Mouse (Mus musculus) urinary bladder, postnatal 14 days (tissue): ENCODE measurements around the gene Nr1h4.
"Not testable (repeated sequence)": the region's sequence is repeated elsewhere in the genome, so short reads cannot be mapped to it uniquely, and the experiment has no call there.

Experiments used
- DNase-seq: peaks from one replicate; pipeline ENCODE4 v3.0.0; 2021; ENCODE audit warnings: low spot score

Gene Nr1h4

DNA sequence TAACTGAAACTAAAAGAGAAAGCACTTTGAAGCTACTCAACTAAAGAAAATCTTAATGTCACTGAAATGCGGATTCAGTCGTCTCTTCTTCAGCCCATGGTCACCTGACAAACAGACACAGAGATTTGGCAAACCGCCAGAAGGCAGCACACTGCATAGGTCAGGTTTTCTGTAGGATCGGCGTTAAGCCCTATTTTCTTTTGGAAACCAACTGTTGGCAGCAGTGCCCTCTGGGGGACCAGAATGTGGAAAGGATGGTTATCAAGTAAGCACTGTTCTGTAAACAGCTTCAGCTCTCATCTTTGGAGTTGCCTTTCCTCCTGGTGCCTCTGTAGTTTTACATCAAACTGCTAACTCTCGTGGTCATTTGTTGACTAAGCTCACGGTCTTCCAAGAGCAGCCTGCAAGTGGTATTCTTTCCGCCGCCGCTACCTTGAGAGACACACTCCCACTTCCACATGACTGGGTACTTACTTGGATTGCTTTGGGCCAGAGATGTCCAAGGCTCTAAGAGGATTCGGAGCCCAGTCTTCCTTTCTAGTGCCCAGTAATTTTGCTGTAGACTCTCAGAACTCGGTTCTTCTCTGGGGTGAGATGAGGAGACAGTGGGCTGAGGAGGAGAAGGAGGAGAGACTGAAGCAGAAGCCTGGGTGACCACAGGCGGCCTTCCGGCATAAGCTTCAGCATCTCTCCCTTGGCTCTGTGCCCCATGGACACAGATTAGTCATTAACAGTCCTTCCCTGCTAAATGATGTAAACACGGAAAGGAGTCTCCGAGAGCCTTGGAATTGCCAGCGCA lies at the start of gene Nr1h4:
TSS of gene Nr1h4 (minus strand) at position 657 of the 799 bp plus-strand sequence.
- peak; percentile 62 for DNase-seq

DNA sequence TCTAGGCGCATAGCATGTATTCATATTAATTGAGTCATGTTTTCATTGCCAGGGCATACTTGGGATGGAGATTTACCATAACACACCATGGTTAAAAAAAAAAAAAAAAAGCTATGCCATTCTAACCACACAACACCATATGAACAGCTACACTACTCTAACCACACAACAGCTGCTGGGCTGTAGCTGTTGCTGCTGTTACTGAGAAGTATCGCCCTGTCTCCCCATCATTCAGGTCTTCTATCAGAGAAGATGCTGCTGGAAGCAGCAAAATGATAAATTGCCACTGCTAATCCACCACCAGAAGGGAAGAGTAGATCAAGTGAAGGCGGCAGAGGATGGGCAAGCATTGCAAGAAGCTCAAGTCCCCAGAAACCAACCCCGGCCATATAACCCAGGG lies 45.4 kb upstream of the Nr1h4 start:
- no peak for DNase-seq

DNA sequence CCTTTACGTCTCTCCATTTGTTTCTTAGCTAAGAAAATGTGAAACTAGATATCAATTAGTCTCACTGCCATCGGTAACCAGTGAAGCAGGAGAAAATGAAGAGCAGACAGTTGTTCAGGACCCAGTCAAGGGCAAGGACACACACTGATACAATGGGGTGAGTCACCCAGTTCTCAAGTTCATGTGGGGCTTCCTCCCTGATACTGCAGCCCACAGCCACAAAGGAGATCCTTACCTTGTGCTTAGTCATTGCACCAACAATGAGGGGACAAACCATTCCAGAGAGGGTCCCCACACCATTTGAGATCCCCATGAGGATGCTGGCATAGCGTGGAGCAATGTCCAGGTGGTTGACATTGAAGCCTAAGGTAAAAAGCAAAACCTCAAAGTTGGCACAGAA lies 44.3 kb upstream of the Nr1h4 start:
- DNase-seq: no peak

DNA sequence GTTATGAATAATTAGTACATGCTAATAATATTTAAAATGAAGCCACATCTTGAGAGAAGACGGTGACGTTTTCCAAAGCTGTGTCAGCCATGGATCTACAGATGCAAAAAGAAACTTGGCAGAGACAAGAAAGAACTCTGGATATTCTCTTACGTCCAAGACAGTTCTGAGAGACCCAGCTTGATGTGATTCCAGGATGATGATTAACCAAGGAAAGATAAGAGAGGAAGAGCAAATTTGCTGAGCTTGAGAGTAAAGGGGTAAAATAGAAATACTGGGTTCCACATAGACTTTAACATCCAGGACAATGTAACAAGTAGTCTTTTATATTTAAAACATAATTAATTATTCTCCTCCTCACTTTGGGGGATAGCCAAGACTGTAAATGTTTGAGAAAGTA lies 40.0 kb upstream of the Nr1h4 start:
- no peak for DNase-seq

DNA sequence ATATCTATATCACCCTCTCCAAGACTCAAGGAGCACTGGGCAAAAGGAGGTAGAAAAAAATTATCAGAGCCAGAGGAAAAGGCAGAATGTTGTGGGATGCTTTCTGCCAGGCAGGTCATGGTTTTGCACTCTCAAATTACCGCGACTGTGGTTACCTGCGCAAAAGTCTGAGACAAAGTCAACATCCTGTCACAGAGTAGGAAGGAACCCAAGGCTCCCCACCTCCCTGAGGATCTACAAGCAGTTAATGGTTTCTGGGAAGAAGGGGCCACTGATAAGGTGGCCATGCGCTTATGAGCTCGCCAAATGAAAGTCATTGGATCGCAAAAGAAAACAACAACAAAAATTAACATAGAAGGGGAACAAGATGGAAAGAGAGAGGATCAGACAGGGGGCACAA lies 39.6 kb upstream of the Nr1h4 start:
- no peak for DNase-seq

DNA sequence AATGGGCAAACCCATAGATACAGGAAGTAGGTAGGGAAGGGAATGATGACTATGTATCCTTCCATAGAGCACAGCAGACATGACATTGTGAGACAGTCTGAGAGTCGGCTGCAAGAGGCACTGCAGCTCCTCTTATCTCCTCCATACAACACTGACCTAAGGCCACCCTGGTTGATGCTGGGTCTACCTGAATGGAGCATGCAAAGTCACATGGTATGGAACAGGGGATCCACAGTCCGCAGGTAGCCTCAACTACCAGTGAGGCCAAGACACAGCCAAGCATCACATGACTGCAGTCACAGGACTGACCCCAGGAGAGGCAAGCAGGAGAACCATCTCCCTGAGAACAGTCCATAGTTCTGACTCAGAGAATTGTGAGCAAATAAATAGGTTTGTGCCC lies 34.0 kb upstream of the Nr1h4 start:
- no peak for DNase-seq

DNA sequence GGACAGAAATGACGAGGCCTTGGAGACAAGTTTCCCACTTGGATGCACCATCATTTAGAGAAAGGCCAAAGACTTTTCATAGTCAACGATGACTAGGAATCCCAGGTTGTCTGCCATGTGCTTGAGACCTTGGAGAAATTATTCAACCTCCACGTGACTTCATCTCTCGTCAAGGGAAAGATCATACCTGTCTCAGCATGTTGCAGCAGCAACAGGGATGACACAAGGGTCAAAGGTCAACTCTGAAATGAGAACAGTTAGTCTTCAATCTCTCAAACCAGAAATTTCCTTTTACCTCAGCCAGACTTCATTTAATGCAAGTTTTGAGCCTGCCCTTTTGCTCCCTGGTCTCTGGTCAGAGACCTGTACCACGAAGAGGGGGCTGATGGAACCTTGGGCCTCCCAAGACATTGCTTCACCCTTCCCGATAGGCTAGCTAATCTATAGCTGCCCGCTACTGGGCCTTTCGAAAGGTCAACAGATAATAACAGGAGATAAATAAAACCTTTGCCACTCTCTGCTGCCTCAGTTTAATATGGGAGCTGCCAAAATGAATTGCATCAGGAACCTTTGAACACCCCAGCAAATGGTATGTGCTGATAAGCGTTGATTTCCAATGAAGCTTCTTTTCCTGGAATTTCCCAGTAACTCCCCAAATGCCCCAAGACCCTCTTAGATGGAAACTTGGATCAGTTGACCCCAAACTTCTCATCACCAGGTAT lies 32.1 kb upstream of the Nr1h4 start:
- no peak for DNase-seq

DNA sequence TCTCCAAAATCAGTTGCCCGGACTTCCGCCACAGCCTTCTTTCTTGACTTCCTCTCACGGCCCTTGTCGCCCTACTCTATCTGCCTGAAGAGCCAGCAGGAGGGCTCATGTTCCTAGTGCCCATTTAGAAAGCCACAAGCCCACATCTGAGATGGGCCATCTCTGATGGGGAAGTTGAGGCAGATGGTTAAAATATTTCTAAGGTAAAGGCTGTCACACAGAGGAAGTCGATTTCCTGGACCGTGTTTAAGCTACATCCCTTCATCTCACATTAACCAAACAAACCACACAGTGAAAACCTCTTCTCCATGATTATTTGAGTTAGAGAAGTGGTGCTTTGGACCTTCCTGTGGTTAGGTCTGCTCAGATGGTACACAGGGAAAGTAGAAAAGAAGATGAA lies 28.7 kb upstream of the Nr1h4 start:
- no peak for DNase-seq

DNA sequence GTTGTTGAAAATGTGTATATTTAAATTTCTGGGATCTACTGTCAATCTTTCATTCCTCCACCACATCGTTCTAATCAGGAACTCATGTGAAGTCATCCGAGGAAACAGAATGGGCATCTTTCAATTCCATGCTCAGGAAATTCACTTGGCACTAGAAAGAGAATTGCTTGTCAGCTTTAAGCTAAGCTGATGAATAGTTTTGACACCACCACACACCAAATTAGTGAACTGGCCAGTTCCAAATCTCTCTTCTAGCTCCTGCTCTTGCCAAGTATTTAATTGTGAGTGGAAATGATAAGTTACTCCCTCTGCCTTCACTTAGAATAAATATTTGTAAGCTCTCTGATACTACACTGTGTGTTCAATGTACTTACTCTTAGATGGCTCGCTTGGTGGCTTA lies 26.0 kb upstream of the Nr1h4 start:
- DNase-seq: no peak

DNA sequence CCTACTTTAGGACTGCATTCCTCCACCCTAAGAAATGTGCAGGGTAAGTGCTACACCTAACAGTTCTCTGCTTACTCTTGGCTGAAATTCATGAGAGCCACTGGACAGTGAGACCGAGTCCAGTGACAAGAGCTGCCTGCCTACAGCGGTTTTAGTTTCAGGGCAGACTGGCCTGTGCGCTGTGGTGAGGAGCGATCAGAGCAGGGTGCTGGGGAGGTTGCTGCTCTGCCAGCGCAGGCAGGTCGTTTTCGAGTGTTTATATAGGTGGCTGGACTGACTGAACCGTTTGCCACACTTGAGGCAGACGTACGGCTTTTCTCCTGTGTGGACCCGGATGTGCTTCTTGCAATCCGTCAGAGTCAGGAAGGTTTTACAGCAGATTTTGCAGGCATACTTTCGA lies 21.5 kb upstream of the Nr1h4 start:
- not testable (repeated sequence) for DNase-seq

DNA sequence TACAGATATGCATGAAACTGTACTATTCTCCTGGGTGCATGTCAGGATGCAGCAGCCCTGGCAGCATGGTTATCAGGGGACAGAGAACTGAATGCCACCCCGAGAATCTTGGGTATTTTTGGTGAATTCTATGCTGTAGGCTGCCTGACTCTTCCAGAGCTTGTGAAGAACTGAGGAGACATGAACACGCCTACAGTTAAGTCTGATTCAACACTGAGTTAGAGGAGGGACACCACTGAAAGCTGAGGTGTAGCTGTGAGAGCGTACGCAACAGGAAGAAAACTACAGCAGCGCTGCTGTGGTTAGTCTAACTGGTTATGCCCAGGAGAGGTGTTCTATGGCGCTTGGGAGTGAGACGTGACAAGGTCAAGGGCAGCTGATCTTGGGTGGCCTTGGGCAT lies 20.5 kb upstream of the Nr1h4 start:
- not testable (repeated sequence) for DNase-seq

DNA sequence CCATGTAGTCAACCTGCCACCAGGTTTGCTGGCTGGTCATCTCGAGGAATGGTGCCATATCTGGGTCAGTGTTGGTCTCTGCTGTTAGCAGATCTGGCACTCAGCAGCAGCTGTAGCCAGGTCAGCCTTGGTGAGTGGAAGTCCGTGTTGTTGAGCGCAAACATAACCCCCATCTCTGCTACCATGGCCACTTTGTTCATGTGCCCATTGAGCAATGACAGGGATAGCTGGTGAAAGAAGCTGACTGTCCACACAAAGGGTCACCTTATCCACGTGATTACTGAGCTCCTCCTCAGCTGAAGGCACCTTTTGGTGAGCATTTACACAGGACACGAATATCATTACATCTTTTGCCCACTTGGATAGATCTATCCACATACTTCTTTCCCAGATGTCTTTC lies 19.6 kb upstream of the Nr1h4 start:
- no peak for DNase-seq

DNA sequence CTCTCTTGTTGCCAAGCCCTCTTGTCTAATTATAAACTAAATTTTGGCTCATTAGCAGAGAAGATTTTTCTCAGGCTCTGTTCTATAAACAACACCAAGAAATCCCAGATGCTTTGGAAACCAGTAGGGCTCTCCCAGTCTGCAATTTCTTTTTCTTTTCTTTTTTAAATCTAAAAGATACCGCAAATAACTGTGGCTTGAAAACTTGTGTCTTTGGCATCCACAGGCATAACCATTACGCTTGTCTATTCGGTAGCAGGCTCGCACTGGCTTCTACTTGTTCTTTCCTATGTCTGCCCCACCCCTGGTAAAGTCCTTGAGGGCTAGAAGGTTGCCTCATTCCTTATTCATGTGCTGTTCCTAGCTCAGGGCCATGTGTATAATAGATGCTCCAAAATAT lies 18.3 kb upstream of the Nr1h4 start:
- DNase-seq: no peak

DNA sequence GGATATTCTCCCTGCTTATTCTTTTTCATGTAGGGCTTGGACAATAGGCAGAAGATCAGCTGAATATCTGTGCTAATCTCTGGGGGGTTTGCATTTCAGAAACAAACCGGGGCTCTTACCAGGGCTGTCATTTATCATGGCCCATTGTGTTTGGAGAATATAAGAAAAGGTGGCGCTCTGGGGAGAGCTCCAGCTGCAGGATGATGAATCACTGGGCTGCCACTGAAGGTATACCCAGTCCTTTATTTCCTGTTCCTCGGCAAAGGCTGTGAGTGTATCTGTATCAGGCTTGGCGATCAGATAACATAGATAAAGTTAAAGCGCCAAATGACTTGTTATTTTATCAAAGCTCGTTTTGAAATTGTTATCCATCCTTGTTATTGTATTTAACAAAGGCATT lies 14.6 kb upstream of the Nr1h4 start:
- no peak for DNase-seq

DNA sequence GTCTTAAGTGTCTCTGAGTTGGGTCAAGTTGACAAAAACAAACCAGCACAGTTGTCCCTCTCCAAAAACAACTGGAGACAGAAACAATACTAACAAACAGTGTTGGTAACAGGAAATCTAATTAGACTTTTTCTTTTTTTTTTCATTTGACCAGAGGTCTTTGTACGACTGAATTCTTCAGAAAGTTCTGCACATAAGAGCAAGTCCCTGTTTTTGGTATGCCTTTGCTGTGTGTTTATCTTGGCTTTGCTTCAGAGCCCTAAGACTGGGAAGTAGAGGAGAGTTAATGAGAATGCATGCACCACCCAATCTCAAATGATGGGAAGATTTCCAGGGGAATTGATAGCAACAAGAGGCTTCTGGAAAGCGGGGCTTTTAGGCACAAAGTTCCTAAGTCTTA lies 13.6 kb upstream of the Nr1h4 start:
- no peak for DNase-seq

DNA sequence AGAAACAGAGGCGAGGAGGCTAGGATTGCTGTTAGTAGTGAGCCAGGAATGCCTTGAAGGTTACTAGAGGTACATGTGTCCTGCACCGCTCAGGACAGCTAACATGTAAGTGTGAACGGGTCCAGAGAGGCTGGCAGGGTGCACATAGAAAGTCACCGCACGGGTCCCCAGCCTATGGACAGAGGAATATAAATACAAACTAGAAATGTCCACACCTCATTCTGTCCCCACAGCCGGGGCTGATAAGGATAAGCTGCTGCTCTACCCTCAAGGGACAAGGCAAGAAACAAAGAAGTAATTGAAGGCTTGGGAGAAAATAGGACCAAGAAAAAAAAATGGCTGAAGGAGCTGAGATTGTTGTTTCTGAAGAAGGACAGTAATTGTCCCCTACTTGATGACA lies 10.5 kb upstream of the Nr1h4 start:
- DNase-seq: no peak

DNA sequence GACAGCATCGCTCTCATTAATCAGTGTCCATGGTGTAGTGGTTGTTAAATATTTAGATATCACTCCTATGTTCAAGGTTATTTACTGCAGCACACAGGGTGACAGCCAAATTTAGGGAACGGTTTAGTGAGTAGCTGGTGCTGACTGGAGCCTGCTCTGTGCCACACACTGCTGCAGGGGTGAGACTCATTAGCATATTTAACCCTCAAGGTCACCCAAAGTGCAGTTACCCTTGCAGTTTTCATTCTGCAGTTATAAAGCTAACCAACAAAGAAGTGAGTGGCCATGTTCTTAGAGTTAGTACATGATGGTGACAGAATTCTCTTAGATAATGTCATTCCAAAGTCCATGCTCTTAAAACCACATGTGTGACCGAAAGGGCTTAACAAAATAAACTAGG lies 8.9 kb upstream of the Nr1h4 start:
- DNase-seq: no peak

DNA sequence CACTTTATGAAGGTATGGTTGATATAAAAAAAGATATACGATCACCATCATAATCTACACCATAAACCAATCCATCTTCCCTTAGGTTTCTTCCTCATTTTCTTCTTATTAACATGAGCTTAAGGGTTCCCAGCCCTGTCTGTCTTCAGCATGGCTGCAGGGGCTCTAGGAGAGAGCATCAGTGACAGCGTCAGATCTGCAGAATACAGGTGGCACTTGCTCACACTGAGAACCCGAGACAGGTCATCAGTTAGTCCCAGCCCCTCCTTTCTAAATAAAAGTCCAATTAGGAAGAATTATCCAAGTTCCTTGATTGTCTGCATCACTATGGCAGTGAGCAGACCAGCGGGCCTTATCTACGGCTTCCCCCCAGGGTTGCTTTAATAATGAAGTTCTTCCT lies 934 bp downstream of the Nr1h4 start:
- DNase-seq: no peak

DNA sequence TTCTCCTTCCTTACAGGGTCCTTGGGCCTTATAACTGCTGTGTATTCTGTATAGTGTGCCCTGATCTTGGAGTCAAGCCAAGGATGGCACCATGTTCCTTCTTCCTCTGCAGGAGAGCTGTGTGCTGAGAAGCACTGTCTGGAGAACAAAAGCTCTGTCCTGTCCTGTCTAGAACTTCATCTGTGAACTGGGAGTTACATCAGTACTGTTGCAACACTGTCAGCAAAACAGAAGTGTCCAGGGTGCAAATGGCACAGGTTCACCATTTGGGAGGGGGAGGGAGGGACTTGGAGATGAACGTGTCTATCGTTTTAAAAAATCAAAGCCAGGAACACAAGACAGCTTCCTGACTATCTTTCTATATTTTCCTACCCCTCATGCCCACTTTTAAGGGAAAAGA lies 1.4 kb downstream of the Nr1h4 start:
- DNase-seq: no peak

DNA sequence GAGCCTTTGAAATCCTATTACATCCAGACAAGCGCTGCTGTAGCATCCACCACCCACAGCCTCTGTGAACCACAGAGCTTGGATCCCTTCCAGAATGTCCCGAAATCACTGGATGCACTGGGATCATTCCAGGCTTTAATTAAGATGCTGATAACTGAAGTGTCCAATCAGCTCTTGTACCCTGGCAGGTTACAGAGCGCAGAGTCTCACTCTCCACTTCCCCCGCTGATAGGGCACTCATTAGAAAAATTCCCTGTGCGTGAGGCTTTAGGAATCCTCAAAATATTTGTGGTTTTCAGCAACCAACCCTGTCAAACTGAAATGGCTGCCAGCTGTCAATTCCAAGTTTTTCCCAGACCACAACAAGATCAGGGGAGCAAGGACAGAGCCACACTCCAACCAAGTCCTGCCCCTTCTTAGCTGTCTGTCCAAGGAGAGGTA lies 2.2 kb downstream of the Nr1h4 start:
- no peak for DNase-seq

DNA sequence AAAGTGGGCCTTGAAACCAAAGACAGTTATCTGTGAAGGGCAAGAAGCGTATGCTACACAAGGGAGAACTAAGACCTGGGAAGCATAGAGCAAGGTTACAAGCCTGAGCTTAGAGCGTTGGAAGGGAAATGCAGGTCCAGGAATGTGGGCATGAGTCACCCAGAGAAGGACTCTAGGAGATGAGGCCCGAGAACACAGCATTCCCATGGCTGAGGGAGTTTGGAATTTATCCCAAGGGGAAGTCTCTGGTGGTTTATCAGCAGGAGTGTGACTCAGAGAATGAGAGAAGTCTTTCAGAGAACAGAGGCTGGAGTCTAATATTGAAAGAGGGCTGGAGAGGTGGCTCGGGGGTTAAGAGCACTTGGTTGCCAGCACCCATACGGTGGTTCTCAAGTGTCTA lies 6.3 kb downstream of the Nr1h4 start:
- peak; percentile 34 for DNase-seq

DNA sequence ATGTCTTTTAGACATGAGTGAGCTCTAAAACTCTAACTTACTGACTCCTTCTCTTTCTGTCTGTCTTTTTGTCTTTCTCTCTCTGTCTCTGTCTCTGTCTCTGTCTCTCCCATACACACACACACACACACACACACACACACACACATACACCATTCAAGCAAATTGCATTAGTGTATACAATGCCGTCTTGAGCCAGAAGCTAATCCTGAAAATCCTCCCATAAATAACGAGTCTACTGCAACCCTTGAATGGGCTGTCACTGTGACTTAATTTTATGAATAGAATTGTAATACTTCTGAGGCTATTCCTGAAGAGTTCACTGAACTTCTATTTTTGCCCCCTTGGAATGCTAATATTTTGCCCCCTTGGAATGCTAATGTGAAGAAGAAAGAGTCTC lies 7.6 kb downstream of the Nr1h4 start:
- DNase-seq: no peak

DNA sequence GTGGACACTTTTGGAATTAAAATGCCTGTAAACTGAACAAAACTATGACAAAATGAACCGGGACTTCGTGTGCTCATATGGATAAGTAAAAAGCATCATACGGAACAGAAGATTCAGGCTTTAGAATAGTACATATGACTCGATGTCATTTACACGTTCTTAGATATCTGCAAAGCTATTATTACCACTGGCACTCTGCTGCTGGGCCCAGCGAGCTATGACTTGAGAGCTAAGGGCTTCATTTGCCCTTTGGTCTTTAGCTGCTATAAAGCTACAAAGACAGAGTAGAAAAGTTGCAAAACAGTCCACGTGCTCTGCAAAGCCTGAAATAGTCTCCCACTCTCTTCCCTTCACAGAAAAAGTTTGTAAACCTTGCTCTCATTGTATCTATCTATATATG lies 10.9 kb downstream of the Nr1h4 start:
- no peak for DNase-seq
